Mouse (Mus musculus): ENCODE measurements around the gene Cabp7.

- TF ChIP-seq CTCF (IDR thresholded peaks at IDR 0.05; ENCODE audit: low read depth, low read length), result no peak
- TF ChIP-seq POLR2A (IDR thresholded peaks at IDR 0.05; ENCODE audit: insufficient read depth, low read length), result no peak
Observed at GRCm38 (mm10) chr11:4721728-4722127, 24.9 kb downstream of the Cabp7 start.

Data from ES-Bruce4 (cell line).